Mouse (Mus musculus): Measurements from ENCODE around the gene Gdf15.

DNA sequence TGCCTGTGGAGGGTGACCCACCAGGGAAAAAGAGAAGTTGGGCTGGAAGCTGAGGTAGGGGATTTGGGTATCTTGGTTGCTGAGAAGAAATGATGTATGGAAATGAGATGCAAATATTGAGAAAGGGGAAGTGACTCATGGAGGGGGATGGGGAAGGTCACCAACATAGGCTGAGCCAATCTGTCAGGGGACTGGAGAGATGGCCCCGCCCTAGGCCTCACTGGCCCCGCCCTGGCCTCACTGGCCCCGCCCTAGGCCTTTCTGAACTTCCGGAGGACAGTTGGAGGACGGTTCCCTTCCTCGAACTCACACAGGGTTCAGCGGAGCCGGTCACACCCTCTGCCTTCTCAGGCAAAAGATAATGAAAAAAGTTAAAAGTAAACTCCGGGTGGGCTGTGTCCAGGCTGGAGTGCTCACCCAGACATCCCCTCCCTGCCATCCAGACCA is 13.3 kb downstream of the Gdf15 start:
- TF ChIP-seq POLR2A (IDR thresholded peaks at IDR 0.05; ENCODE audit: low read depth, low read length) (0 out of 2 replicates have a peak, but pooled peaks have one; percentile 11), CTCF (IDR thresholded peaks at IDR 0.05; ENCODE audit: extremely low read depth, insufficient read depth, insufficient read length, insufficient replicate concordance) (no peak)

Data from spleen, adult 2 months (tissue).